Mouse (Mus musculus) kidney, adult 8-10 months (tissue): ENCODE measurements around the gene Meis1.

Experiments used
- DNase-seq, 2 experiments: peaks; one replicate each; pipeline ENCODE4 v3.0.0; 2022

The Meis1 gene

GRCm38 (mm10) chr11:18945778-18946177 is 73.0 kb downstream of the Meis1 start:
- DNase-seq: no peak

- no peak for DNase-seq
These were observed 73.7 kb downstream of the Meis1 start for GRCm38 (mm10) chr11:18944972-18945625.

- no peak for DNase-seq
These were observed 74.6 kb downstream of the Meis1 start for GRCm38 (mm10) chr11:18944209-18944608.

- no peak for DNase-seq
These were observed 75.8 kb downstream of the Meis1 start for GRCm38 (mm10) chr11:18942990-18943389.

GRCm38 (mm10) chr11:18940916-18941315 is 77.9 kb downstream of the Meis1 start:
- peak; percentile 7 to 14 for DNase-seq

- no peak for DNase-seq
These were observed 83.9 kb downstream of the Meis1 start for GRCm38 (mm10) chr11:18934921-18935320.

- no peak for DNase-seq
These were observed 87.5 kb downstream of the Meis1 start for GRCm38 (mm10) chr11:18931001-18931874.

- no peak for DNase-seq
These were observed 88.7 kb downstream of the Meis1 start for GRCm38 (mm10) chr11:18929779-18930728.

GRCm38 (mm10) chr11:18927351-18927750 is 91.4 kb downstream of the Meis1 start:
- DNase-seq: peak; percentile 5 to 8

- DNase-seq: no peak
These were observed 92.0 kb downstream of the Meis1 start for GRCm38 (mm10) chr11:18926798-18927197.

- DNase-seq: no peak
These were observed 94.0 kb downstream of the Meis1 start for GRCm38 (mm10) chr11:18924583-18925334.

GRCm38 (mm10) chr11:18923274-18923673 is 95.5 kb downstream of the Meis1 start:
- no peak for DNase-seq

- no peak for DNase-seq
These were observed 98.1 kb downstream of the Meis1 start for GRCm38 (mm10) chr11:18920651-18921050.

GRCm38 (mm10) chr11:18919162-18919762 is 99.5 kb downstream of the Meis1 start:
- no peak for DNase-seq

GRCm38 (mm10) chr11:18917887-18918286 is 100.9 kb downstream of the Meis1 start:
- DNase-seq: no peak

- no peak for DNase-seq
These were observed 105.5 kb downstream of the Meis1 start for GRCm38 (mm10) chr11:18913251-18913650.

- DNase-seq: no peak
These were observed 106.3 kb downstream of the Meis1 start for GRCm38 (mm10) chr11:18912311-18913019.

GRCm38 (mm10) chr11:18906866-18907265 is 111.9 kb downstream of the Meis1 start:
- no peak for DNase-seq

GRCm38 (mm10) chr11:18905431-18905830 is 113.4 kb downstream of the Meis1 start:
- no peak for DNase-seq

- no peak for DNase-seq
These were observed 113.9 kb downstream of the Meis1 start for GRCm38 (mm10) chr11:18904880-18905279.

GRCm38 (mm10) chr11:18904285-18904684 is 114.5 kb downstream of the Meis1 start:
- DNase-seq: no peak
